Mouse (Mus musculus): ENCODE results near the gene Prkab2. TPM values are rescaled to one million over a fixed set of nuclear protein-coding genes. Genes with fewer than 3 reads are reported as not detected.
A peak's percentile ranks its signal among the peaks of the same experiment; 100 is the strongest.

Prkab2 gene
- polyA plus RNA-seq, 1 experiment from 2014 or later: 12.3 TPM

DNA sequence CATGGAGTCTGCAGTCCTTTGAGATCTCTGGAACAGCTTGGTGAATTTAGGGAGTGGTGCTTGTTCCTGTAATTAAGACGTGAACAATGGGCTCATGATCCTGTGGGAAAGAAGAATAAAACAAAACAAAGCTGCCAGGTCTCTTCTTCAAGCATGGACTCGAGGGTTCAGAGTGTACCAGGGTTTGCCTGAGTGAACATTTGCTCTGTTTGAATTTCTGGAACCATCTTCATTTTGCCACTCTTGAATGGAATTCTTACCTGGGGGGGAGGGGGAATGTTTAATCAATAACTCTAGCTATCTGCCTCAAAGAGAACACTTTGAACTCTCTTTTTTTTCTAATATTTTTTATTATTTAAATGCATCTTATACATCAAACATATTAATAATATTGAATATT is 33.4 kb upstream of the Prkab2 start:
- 55% methylated on average over 2 of the region's 2 CpGs for WGBS
- DNase-seq (ENCODE audit: low spot score) (no peak), ATAC-seq (ENCODE audit: low FRiP score) (no peak)
- H3K9me3 ChIP-seq (ENCODE audit: control insufficient read depth, low read length): no peaks in the 10 kb centered on the region
- no peaks in the 10 kb centered on the region for H3K4me1 ChIP-seq (replicated peaks; ENCODE audit: control insufficient read depth, insufficient read depth, low read length)
- no peaks in the 10 kb centered on the region for H3K27me3 ChIP-seq (ENCODE audit: control insufficient read depth, insufficient read depth, low read length)
- no peak overlapping the region for H3K9ac ChIP-seq
- H3K4me2 ChIP-seq (replicated peaks): no peak overlapping the region
- H3K27ac ChIP-seq: no peak overlapping the region
- no peak overlapping the region for H3K4me3 ChIP-seq (replicated peaks; ENCODE audit: low read length)
- H3K36me3 ChIP-seq (replicated peaks; ENCODE audit: control insufficient read depth, insufficient read depth): no peaks in the 10 kb centered on the region

DNA sequence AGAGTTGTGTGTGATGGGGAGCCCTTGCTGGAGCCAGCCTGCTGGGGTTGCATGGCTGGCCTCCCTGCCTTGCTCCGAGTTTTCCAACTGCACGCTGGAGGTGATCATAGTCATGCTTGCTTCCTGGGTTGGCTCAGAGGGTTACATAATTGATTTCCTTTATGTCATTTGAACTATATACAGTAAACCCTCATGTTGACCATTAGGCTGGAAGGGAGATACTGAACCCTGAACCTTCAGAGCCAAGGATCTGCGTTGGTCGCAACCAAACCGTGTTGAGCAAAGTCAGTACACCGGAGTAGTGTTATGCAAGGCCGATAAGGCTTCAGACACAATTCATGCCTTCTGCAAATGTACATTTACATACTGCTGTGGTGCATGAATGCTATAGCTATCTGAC is 30.1 kb upstream of the Prkab2 start:
- Histone ChIP-seq H3K27ac (no peak overlapping the region), H3K9me3 (ENCODE audit: control insufficient read depth, low read length) (no peaks in the 10 kb centered on the region), H3K27me3 (ENCODE audit: control insufficient read depth, insufficient read depth, low read length) (no peaks in the 10 kb centered on the region), H3K4me2 (replicated peaks) (no peak overlapping the region), H3K4me3 (replicated peaks; ENCODE audit: low read length) (no peak overlapping the region), H3K36me3 (replicated peaks; ENCODE audit: control insufficient read depth, insufficient read depth) (no peaks in the 10 kb centered on the region), H3K4me1 (replicated peaks; ENCODE audit: control insufficient read depth, insufficient read depth, low read length) (no peaks in the 10 kb centered on the region), H3K9ac (no peak overlapping the region)
- ATAC-seq (ENCODE audit: low FRiP score): no peak
- WGBS: 84% methylated on average over 7 of the region's 7 CpGs
- no peak for DNase-seq (ENCODE audit: low spot score)

DNA sequence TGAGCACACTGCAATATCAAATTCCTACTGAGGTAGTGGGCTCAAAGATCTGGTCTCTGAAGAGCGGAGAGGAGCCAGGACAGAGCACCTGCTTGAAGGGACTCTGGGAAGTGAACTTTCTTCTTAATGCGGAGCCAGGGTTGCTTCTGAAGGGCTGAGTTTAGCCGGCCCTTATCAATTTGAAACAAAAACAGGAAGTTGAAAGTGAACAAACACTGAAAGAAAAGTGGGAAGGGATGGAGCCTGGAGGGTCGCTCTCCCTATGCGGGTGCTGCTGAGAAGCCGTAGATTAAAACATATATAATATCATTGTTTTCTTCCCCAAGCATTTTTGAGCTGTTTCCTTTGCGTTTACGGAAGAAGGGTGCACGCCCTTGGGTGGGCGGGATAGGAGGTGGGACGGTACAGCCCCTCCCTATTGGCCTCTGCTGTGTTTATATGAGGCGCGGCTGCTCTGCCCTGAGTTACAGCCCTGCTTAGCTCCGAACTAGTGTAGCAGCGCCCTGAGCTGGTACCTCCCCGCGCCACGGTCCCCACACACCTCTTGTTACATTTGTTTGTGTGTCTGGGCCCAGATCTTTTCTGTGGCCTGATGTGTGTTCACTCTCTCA is 29.5 kb upstream of the Prkab2 start, which contains the start of gene Fmo5:
Gene Fmo5 (plus strand): TSS at position 414 of the 611 bp plus-strand sequence.
- Histone ChIP-seq H3K9ac (no peak within 1 kb of the TSS), H3K36me3 (replicated peaks; ENCODE audit: control insufficient read depth, insufficient read depth) (no peaks in the 10 kb centered on the region), H3K4me2 (replicated peaks) (peak within 1 kb of the TSS; percentile 47), H3K4me3 (replicated peaks; ENCODE audit: low read length) (peak within 1 kb of the TSS; percentile 17), H3K4me1 (replicated peaks; ENCODE audit: control insufficient read depth, insufficient read depth, low read length) (no peaks in the 10 kb centered on the region), H3K27me3 (ENCODE audit: control insufficient read depth, insufficient read depth, low read length) (no peaks in the 10 kb centered on the region), H3K9me3 (ENCODE audit: control insufficient read depth, low read length) (no peaks in the 10 kb centered on the region), H3K27ac (no peak within 1 kb of the TSS)
- 7% methylated on average over 18 of the region's 18 CpGs for WGBS
- no peak for ATAC-seq (ENCODE audit: low FRiP score)
- no peak for DNase-seq (ENCODE audit: low spot score)

DNA sequence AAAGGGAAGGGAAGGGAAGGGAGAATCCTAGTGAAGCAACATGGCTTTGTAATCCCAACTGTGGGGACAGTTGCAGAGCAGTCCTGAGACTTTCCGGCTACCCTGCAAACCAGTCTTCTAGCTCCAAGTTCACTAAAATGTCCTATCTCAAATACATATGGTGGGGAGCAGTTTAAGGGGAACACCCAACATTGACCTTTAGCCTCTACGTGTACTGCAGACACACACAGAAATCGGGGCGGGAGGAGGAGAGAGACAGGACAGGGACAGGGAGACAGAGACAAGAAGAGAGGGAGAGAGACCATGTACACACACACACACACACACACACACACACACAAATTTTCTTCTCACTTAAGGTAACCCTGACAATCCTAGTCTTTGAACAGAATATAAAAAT is 28.1 kb upstream of the Prkab2 start:
- no peak for ATAC-seq (ENCODE audit: low FRiP score)

DNA sequence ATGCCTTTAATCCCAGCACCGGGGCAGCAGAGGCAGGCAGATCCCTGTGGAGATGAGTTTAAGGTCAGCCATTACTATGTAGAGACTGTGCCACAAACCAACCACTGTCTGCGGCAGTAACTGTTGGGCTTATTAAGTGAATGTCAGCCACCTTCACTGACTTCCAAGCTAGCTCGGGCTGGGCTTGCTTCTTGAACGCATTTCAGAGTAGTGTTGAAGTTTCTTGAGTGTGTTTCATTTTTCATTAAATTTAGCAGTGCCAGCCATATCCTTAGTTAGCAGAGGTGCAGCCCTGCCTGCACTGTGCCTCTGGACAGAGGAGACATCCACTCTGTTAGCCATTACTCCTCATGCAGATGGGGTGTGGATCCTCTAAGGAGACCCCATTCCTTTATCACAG is 27.2 kb upstream of the Prkab2 start:
- Histone ChIP-seq H3K4me2 (replicated peaks) (no peak overlapping the region), H3K27me3 (ENCODE audit: control insufficient read depth, insufficient read depth, low read length) (no peaks in the 10 kb centered on the region), H3K9ac (no peak overlapping the region), H3K4me3 (replicated peaks; ENCODE audit: low read length) (no peak overlapping the region), H3K36me3 (replicated peaks; ENCODE audit: control insufficient read depth, insufficient read depth) (no peaks in the 10 kb centered on the region), H3K27ac (no peak overlapping the region), H3K9me3 (ENCODE audit: control insufficient read depth, low read length) (no peaks in the 10 kb centered on the region), H3K4me1 (replicated peaks; ENCODE audit: control insufficient read depth, insufficient read depth, low read length) (no peaks in the 10 kb centered on the region)
- no peak for DNase-seq (ENCODE audit: low spot score)
- ATAC-seq (ENCODE audit: low FRiP score): no peak
- WGBS: 90% methylated on average over 4 of the region's 4 CpGs

More for the DNA sequence above, 28.1 kb upstream of the Prkab2 start:
- Histone ChIP-seq H3K9me3 (ENCODE audit: control insufficient read depth, low read length) (no peaks in the 10 kb centered on the region), H3K36me3 (replicated peaks; ENCODE audit: control insufficient read depth, insufficient read depth) (no peaks in the 10 kb centered on the region), H3K9ac (no peak overlapping the region), H3K4me3 (replicated peaks; ENCODE audit: low read length) (no peak overlapping the region), H3K27me3 (ENCODE audit: control insufficient read depth, insufficient read depth, low read length) (no peaks in the 10 kb centered on the region), H3K27ac (no peak overlapping the region), H3K4me2 (replicated peaks) (no peak overlapping the region), H3K4me1 (replicated peaks; ENCODE audit: control insufficient read depth, insufficient read depth, low read length) (no peaks in the 10 kb centered on the region)
- DNase-seq (ENCODE audit: low spot score): no peak
- 86% methylated on average over 4 of the region's 4 CpGs for WGBS

DNA sequence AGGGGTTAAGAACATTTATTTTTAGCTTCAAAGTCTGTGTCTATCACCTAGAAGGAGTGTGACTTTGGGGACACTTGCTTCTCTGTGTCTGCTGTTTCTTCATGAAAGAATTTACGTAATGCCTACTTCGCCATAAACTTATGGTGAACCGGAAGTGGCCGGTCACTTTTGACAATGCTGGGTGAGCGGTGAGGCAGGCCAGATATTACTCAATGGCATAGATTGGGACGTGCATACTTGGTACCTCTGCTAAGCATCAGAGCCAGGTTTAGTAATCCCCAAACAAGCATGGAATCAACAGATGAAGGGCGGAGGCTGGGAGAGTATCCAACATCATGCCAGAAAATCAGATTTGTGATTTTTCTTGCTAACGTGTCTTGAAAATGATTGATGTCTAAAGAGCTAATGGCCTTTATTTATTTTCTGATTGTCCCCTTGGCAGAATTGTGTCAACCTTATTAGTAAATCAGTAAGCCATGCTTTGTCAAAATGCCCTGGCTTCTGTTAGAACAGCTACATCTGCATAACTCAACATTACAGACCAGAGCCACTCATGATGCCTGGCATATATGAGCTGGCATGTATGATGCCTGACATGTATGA is 26.6 kb upstream of the Prkab2 start:
- H3K36me3 ChIP-seq (replicated peaks; ENCODE audit: control insufficient read depth, insufficient read depth): no peaks in the 10 kb centered on the region
- no peaks in the 10 kb centered on the region for H3K27me3 ChIP-seq (ENCODE audit: control insufficient read depth, insufficient read depth, low read length)
- H3K9me3 ChIP-seq (ENCODE audit: control insufficient read depth, low read length): no peaks in the 10 kb centered on the region
- H3K4me2 ChIP-seq (replicated peaks): no peak overlapping the region
- H3K27ac ChIP-seq: no peak overlapping the region
- no peak overlapping the region for H3K4me3 ChIP-seq (replicated peaks; ENCODE audit: low read length)
- no peak overlapping the region for H3K9ac ChIP-seq
- ATAC-seq (ENCODE audit: low FRiP score): no peak
- WGBS: 90% methylated on average over 8 of the region's 8 CpGs
- H3K4me1 ChIP-seq (replicated peaks; ENCODE audit: control insufficient read depth, insufficient read depth, low read length): no peaks in the 10 kb centered on the region
- no peak for DNase-seq (ENCODE audit: low spot score)

DNA sequence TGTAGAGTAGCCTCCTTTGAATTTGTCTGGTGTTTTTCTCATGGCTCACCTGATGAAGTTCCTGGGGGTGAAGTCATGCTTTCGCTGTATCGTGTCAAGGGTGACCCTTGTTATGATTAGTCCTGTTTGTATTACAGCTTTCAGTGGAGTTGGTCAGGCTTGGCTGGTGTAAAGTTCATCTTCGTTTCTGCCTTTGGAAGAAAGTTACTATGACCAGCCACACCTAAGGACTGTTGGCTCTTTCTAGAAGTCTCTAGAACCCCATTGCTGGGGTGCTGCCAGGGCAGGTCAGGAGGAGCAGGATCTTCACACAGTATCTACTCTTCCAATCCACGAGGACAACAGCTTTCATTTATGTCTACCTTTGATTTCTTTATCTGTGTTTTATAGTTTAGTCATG is 24.5 kb upstream of the Prkab2 start:
- H3K9ac ChIP-seq: no peak overlapping the region
- H3K27me3 ChIP-seq (ENCODE audit: control insufficient read depth, insufficient read depth, low read length): no peaks in the 10 kb centered on the region
- no peaks in the 10 kb centered on the region for H3K4me1 ChIP-seq (replicated peaks; ENCODE audit: control insufficient read depth, insufficient read depth, low read length)
- WGBS: 86% methylated on average over 4 of the region's 4 CpGs
- H3K27ac ChIP-seq: no peak overlapping the region
- no peaks in the 10 kb centered on the region for H3K9me3 ChIP-seq (ENCODE audit: control insufficient read depth, low read length)
- ATAC-seq (ENCODE audit: low FRiP score) (no peak), DNase-seq (ENCODE audit: low spot score) (no peak)
- no peak overlapping the region for H3K4me2 ChIP-seq (replicated peaks)
- no peaks in the 10 kb centered on the region for H3K36me3 ChIP-seq (replicated peaks; ENCODE audit: control insufficient read depth, insufficient read depth)
- no peak overlapping the region for H3K4me3 ChIP-seq (replicated peaks; ENCODE audit: low read length)

DNA sequence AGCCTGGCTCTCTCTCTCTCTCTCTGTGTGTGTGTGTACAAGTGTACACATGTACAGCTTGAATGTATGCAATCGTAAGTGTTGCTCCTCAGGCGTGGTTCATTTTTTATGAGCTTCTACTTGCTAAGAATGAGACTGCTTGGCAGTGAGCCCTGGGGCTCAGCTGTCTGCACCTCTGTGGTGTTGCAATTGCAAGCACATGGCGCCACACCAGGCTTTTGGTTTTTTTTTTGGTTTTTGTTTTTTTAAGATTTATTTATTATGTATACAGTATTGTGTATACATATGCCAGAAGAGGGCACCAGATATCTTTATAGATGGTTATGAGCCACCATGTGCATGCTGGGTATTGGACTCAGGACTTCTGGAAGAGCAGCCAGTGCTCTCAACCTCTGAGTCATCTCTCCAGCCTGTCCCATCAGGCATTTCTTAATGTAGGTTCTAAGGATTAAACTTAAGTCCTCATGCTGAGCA is 23.7 kb upstream of the Prkab2 start:
- no peak overlapping the region for H3K9ac ChIP-seq

DNA sequence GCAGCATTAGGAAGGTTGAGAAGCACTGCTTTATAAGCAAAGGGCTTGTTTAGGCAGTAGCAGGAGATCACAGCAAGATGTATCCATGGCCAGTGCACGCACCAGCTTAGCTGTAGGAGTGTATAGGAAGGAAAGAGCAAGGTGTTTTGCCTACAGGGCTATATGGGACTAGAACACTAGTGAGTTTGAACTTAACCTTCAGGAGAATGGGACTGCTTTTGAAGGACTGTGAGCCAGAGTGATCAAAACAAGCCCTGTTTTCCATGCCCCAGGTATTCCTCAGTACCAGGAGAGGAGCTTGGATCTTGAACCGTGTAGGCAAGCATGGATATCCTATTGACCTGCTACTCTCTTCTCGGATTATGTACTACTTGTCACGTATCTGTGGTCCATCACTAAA is 16.6 kb upstream of the Prkab2 start:
- H3K9me3 ChIP-seq (ENCODE audit: control insufficient read depth, low read length): no peaks in the 10 kb centered on the region
- H3K4me3 ChIP-seq (replicated peaks; ENCODE audit: low read length): no peak overlapping the region
- WGBS: 91% methylated on average over 4 of the region's 4 CpGs
- H3K4me1 ChIP-seq (replicated peaks; ENCODE audit: control insufficient read depth, insufficient read depth, low read length): no peaks in the 10 kb centered on the region
- ATAC-seq (ENCODE audit: low FRiP score) (no peak), DNase-seq (ENCODE audit: low spot score) (no peak)
- no peak overlapping the region for H3K9ac ChIP-seq
- no peak overlapping the region for H3K4me2 ChIP-seq (replicated peaks)
- H3K36me3 ChIP-seq (replicated peaks; ENCODE audit: control insufficient read depth, insufficient read depth): no peaks in the 10 kb centered on the region
- no peaks in the 10 kb centered on the region for H3K27me3 ChIP-seq (ENCODE audit: control insufficient read depth, insufficient read depth, low read length)
- no peak overlapping the region for H3K27ac ChIP-seq

More for the DNA sequence above, 23.7 kb upstream of the Prkab2 start:
- WGBS: 72% methylated on average over 3 of the region's 3 CpGs
- Histone ChIP-seq H3K27ac (no peak overlapping the region), H3K36me3 (replicated peaks; ENCODE audit: control insufficient read depth, insufficient read depth) (no peaks in the 10 kb centered on the region), H3K27me3 (ENCODE audit: control insufficient read depth, insufficient read depth, low read length) (no peaks in the 10 kb centered on the region), H3K4me3 (replicated peaks; ENCODE audit: low read length) (no peak overlapping the region), H3K4me1 (replicated peaks; ENCODE audit: control insufficient read depth, insufficient read depth, low read length) (no peaks in the 10 kb centered on the region), H3K9me3 (ENCODE audit: control insufficient read depth, low read length) (no peaks in the 10 kb centered on the region), H3K4me2 (replicated peaks) (no peak overlapping the region)
- ATAC-seq (ENCODE audit: low FRiP score): no peak
- DNase-seq (ENCODE audit: low spot score): no peak
